Mouse (Mus musculus) cerebellum, postnatal 10 days (tissue): ENCODE data around the gene Araf.

Experiments used
- DNase-seq, 2 experiments: peaks; one replicate each; pipeline ENCODE4 v3.0.0; 2021; ENCODE audit warnings: mixed read lengths in 2 of 2

Gene Araf

GRCm38 (mm10) chrX:20853794-20854193, 56.2 kb downstream of the Araf start:
- DNase-seq: no peak

DNA sequence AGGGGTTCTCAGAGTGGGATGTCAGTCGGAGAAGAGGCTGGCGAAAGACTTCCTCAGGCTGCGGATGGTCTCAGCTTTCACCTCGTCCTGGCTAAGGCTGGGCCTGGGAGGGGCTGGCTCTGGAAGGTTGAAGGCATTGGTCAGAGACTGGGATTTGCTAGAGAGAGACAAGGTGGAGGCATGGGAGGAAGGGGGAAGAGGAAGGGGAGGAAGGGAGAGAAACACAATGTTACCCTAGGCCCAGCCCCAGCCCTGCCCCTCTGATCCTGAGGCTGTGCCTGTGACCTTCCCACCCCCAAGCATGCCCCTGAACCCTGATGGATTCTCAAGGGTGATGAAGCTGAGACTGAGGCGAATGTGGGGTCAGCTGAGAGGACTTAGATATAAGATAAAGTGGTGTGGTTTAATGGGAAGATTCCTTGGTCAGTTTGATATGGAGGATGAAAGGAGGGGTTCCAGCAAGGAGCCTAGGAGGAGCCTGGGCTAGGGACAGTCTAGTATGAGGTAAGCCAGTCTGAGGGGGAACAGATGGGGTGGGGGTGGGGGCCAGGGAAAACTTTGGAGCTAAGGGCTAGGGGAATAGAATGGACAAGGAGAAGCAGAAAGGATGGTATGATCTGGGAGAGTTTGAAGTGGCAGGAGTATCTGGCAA, 64.0 kb downstream of the Araf start:
- no peak for DNase-seq

GRCm38 (mm10) chrX:20862105-20863065, 64.8 kb downstream of the Araf start:
- peak; percentile 22 to 37 for DNase-seq

DNA sequence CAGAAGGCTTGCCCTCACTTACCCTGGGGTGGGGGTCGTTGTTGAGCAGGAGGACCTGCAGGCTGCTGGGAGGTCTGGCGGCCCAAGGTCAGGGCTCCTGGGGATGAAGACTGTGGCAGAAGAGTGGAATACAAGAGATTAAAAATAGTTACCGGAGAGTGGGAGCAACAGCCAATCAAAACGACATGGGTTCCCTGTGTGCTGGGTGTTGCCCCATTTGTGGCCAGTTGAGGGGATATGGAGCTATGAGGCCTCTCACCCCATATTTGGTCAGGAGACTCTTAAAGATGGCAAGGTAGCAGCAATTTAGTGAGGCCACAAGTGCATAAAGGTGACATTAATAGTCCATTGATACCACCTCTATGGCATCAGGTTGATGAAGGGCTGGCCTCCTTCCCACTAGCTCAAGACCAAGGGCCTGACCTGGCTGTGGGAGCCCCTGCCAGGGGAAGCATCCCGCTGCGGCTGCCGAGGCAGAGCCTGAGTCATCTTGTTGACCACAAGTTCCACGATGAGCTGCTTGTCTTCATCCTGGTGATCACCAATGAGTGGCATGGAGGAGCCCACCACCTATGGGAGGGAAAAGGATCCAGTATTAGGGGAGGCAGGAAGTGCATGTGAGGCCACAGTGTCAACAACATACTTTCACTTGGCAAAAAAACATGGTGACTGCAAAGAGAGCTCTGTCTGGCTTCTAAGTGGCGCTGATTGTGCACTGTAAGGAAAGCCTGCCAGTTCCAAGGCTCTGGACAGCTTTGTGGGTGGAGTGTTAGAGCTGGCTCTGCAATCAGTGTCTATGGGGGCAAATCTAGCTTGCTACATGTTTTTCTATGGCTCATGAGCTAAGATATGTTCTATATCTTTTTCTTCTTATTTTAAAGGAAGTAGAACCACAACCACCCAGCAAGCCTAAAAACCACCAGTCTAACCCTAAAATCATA, 65.8 kb downstream of the Araf start:
- no peak for DNase-seq

GRCm38 (mm10) chrX:20868091-20868490, 70.5 kb downstream of the Araf start:
- DNase-seq: no peak

GRCm38 (mm10) chrX:20869203-20869602, 71.6 kb downstream of the Araf start:
- DNase-seq: no peak

- DNase-seq: peak in 1 of 2 experiments; percentile 25
Measured at GRCm38 (mm10) chrX:20869962-20870513, 72.4 kb downstream of the Araf start, which contains the start of gene Timp1. TSS of gene Timp1 (plus strand) at chrX:20870166.

DNA sequence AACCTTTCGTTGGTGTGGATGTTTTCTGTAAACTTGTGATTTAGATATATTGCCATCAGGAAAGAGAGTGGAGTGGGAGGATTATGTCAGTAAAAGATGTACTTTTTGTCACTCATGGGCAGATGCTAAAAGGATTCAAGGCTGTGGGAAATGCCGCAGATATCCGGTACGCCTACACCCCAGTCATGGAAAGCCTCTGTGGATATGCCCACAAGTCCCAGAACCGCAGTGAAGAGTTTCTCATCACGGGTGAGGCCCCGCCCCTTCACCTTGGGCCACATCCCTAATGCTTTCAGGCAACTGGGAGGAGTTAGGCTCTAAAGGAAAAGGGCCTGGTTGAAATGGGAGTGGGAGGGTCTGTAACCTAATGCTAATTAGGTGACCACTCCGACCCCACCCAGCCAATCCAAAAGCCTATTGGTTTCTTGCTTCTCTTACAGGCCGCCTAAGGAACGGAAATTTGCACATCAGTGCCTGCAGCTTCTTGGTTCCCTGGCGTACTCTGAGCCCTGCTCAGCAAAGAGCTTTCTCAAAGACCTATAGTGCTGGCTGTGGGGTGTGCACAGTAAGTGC, 75.4 kb downstream of the Araf start:
- DNase-seq: no peak

DNA sequence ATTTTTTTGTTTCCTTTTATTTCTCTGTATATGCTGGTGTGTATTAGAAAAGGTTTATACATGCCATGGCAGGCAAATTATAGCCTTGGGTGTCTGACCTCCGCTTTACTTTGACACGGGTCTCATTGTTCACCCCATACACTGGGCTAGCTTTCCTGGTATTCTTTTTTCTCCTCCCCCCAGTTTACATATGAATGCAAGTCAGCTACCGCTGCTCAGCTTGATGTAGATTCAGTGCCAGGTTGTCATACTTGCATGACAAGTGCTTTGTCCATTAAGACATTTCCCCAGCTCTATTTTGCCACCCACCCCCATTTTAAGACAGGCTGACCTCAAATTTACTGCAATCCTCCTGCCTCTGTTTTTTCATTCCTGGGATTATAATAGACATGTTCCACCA, 77.6 kb downstream of the Araf start:
- DNase-seq: no peak

GRCm38 (mm10) chrX:20910074-20910473, 112.5 kb downstream of the Araf start:
- no peak for DNase-seq
